In the genomic region with DNA sequence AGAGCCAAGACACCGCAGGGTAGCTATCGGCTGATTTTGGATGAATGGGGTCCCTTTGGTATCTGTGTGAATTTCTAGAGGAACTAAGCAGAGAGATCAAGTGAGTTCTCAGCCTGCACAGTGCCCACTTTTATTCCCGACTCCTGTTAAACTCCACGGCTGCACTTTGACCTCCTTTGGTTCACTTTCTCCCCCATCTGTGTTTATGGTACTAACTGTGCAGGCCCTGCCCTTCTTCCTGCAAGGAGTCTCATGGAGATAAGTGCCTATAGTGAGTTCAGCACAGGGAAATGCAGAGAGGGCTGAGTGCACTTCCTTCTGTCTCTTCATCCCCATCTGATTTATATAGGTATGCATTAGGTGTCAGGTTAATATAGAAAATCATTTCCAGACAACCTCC, we compare ENCODE assay signal across 23 mouse cellular contexts. TPM values are rescaled to one million over a fixed set of nuclear protein-coding genes. Genes with fewer than 3 reads are reported as not detected.
"Had no signal": no experiment of that assay in that cellular context is flagged by ENCODE, and none has a peak within 500 bp of the region (broad histone marks: within the 10 kb centered on the region; RNA-seq: fewer than 3 reads in every experiment).

No protein-coding gene starts in this region.

- H3K9me3 ChIP-seq: midbrain, embryonic 10.5 days; midbrain, embryonic 12.5 days; neural tube, embryonic 12.5 days; stomach, embryonic 15.5 days had no signal

- H3K27ac ChIP-seq: liver, embryonic 14.5 days; midbrain, embryonic 10.5 days; midbrain, embryonic 12.5 days; neural tube, embryonic 12.5 days; stomach, embryonic 15.5 days; stomach, postnatal 0 days had no signal

- H3K9ac ChIP-seq: liver, embryonic 14.5 days; lung, embryonic 14.5 days; midbrain, embryonic 12.5 days; neural tube, embryonic 12.5 days; stomach, embryonic 15.5 days had no signal

- ATAC-seq: midbrain, embryonic 16.5 days had no signal

- H3K36me3 ChIP-seq: midbrain, embryonic 10.5 days; midbrain, embryonic 12.5 days; neural tube, embryonic 12.5 days; stomach, embryonic 15.5 days had no signal

- H3K27me3 ChIP-seq: midbrain, embryonic 12.5 days; neural tube, embryonic 12.5 days; stomach, embryonic 15.5 days had no signal

- H3K4me3 ChIP-seq: midbrain, embryonic 10.5 days; midbrain, embryonic 12.5 days; neural tube, embryonic 12.5 days; stomach, embryonic 15.5 days had no signal

- H3K4me2 ChIP-seq: lung, embryonic 14.5 days; midbrain, embryonic 12.5 days; neural tube, embryonic 12.5 days; stomach, embryonic 15.5 days had no signal

- H3K4me1 ChIP-seq: midbrain, embryonic 12.5 days; neural tube, embryonic 12.5 days; stomach, embryonic 15.5 days had no signal

- DNase-seq: lung, embryonic 14.5 days; lung, postnatal 10 days; lung, postnatal 4 days; midbrain, embryonic 14.5 days; right cerebral cortex, adult 18-20 months; right cerebral cortex, postnatal 25 days; right cerebral cortex, postnatal 4 days; thymus, adult 2 months; thymus, postnatal 36 days had no signal

RNA-seq across cellular contexts. Expression of a gene that starts 2.7 kb away (rescaled TPM):
- total RNA-seq: megakaryocyte, adult 5-6 weeks; megakaryocyte-erythroid progenitor cell, adult 5-6 weeks; neutrophil, adult 5-6 weeks had no signal
- polyA plus RNA-seq: liver, embryonic 14.5 days; liver, embryonic 16.5 days; lung, embryonic 14.5 days; lung, embryonic 16.5 days; midbrain, embryonic 10.5 days; midbrain, embryonic 12.5 days; neural tube, embryonic 12.5 days; spleen, adult 2 months; stomach, embryonic 15.5 days; stomach, postnatal 0 days; testis, adult 2 months; thymus, adult 2 months had no signal
